Mouse (Mus musculus): ENCODE measurements around the gene Ipp.

DNA sequence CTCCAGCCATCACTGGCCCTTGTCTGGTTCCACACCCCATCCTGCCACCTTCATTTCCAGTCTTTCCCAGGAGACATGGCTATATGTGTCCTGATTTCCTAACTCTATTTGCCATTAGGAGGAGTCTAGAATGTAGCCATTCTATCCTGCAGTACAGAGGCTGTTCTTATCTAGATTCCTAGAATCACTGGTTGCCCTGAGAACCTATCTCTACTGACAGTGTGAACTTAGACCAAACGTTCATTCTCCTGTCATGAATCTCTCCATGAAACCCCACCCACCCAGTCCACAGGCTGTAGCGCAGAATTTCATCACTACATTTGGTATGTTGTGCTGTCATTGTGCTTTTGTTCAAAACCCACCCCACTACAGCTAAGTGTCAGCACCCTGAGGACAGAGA is 26.0 kb upstream of the Ipp start:
- no peak for TF ChIP-seq CTCF (IDR thresholded peaks at IDR 0.05; ENCODE audit: borderline replicate concordance, insufficient read depth, low read depth, low read length)
- TF ChIP-seq POLR2A (IDR thresholded peaks at IDR 0.05; ENCODE audit: borderline replicate concordance, insufficient read depth, low read length) = no peak

Measured in cerebellum, adult 2 months (tissue).